Comparison of ENCODE assay signal across 9 mouse cellular contexts in genomic region chr2:163968581-163968980, GRCm38 (mm10). TPM values are rescaled to one million over a fixed set of nuclear protein-coding genes. Genes with fewer than 3 reads are reported as not detected.
DNase-seq lines count a peak whose midpoint lies in the region; ATAC-seq and TF ChIP-seq lines count a peak whose summit lies in the region.
"Had no signal": no experiment of that assay in that cellular context is flagged by ENCODE, and none has a peak within 500 bp of the region (broad histone marks: within the 10 kb centered on the region; RNA-seq: fewer than 3 reads in every experiment).

No protein-coding gene starts in this region.

- no peaks in the 10 kb centered on the region; the same call in 1 of the 2 replicates for H3K4me1 ChIP-seq in forebrain, postnatal 0 days (ENCODE audit: insufficient read depth)
- H3K4me1 ChIP-seq: limb, embryonic 15.5 days had no signal

- ATAC-seq in CD4-positive, CD25-positive, alpha-beta regulatory T cell, adult 4 months, result no peak
- ATAC-seq in forebrain, postnatal 0 days, result peak; percentile 88

- H3K4me3 ChIP-seq in forebrain, postnatal 0 days (ENCODE audit: low read depth, low read length), result no peak overlapping the region
- H3K4me3 ChIP-seq: limb, embryonic 15.5 days had no signal

- H3K9ac ChIP-seq in forebrain, postnatal 0 days, result no peak overlapping the region
- H3K9ac ChIP-seq: limb, embryonic 15.5 days had no signal

- WGBS in forebrain, postnatal 0 days, result 1% methylated on average over 5 of the region's 5 CpGs

- no peaks in the 10 kb centered on the region for H3K27me3 ChIP-seq in forebrain, postnatal 0 days (ENCODE audit: insufficient read depth, low read length)
- H3K27me3 ChIP-seq: limb, embryonic 15.5 days had no signal

- peak; percentile 97 for TF ChIP-seq CTCF in forebrain, postnatal 0 days (IDR thresholded peaks at IDR 0.05; ENCODE audit: low read depth)

- peak; percentile 72 for DNase-seq in CD4-positive, CD25-positive, alpha-beta regulatory T cell, adult 2 months (ENCODE audit: low read depth, low spot score)
- DNase-seq in ES-CJ7 (ENCODE audit: low read depth, low spot score), result peak; percentile 39
- DNase-seq in c-Kit-positive CD71-positive TER-119-positive erythroid progenitor cells, embryonic 14.5 days (ENCODE audit: low spot score), result peak; percentile 48
- DNase-seq in forebrain, postnatal 0 days, result peak; percentile 89
- DNase-seq in layer of hippocampus, adult 11-12 months (ENCODE audit: low spot score), result peak; percentile 73
- DNase-seq in lung, postnatal 36 days, result peak; percentile 71
- DNase-seq in right cerebral cortex, postnatal 14 days, result peak; percentile 67

- H3K4me2 ChIP-seq in forebrain, postnatal 0 days (ENCODE audit: low read depth), result no peak overlapping the region
- H3K4me2 ChIP-seq: limb, embryonic 15.5 days had no signal

- no peaks in the 10 kb centered on the region for H3K36me3 ChIP-seq in forebrain, postnatal 0 days (ENCODE audit: insufficient read depth)
- H3K36me3 ChIP-seq: limb, embryonic 15.5 days had no signal

- no peaks in the 10 kb centered on the region for H3K9me3 ChIP-seq in forebrain, postnatal 0 days (ENCODE audit: low read length)
- H3K9me3 ChIP-seq: limb, embryonic 15.5 days had no signal

- H3K27ac ChIP-seq in forebrain, postnatal 0 days (ENCODE audit: low read depth, low read length), result no peak overlapping the region
- H3K27ac ChIP-seq: limb, embryonic 15.5 days had no signal

RNA-seq across cellular contexts. Expression of gene Ywhab, which starts 26.2 kb away (rescaled TPM):
- polyA plus RNA-seq in CD4-positive, CD25-positive, alpha-beta regulatory T cell, adult 4 months (2017; shearing (Covaris generic)), result 10 to 100 TPM; 66.3 to 88.1 TPM
- total RNA-seq in forebrain, postnatal 0 days (2014; rRNA removed), result 161 and 171 TPM in 2 replicates
- polyA plus RNA-seq in forebrain, postnatal 0 days (2015; fragmentation: Nextera tagmentation; extraction: Ambion mirVana), result 510 and 620 TPM in 2 replicates

RNA-seq across cellular contexts. Expression of gene Rims4, which starts 50.1 kb away (rescaled TPM):
- not detected for polyA plus RNA-seq in CD4-positive, CD25-positive, alpha-beta regulatory T cell, adult 4 months (2017; shearing (Covaris generic))
- total RNA-seq in forebrain, postnatal 0 days (2014; rRNA removed), result 53.8 and 59.1 TPM in 2 replicates
- polyA plus RNA-seq in forebrain, postnatal 0 days (2015; fragmentation: Nextera tagmentation; extraction: Ambion mirVana), result 9.5 and 16.3 TPM in 2 replicates

RNA-seq across cellular contexts. Expression of gene Pabpc1l, which starts 56.7 kb away (rescaled TPM):
- polyA plus RNA-seq in CD4-positive, CD25-positive, alpha-beta regulatory T cell, adult 4 months (2017; shearing (Covaris generic)), result 1 to 10 TPM in 1 of 2 experiments, not detected in 1; 4.4 TPM
- 0.71 and 1.1 TPM in 2 replicates for total RNA-seq in forebrain, postnatal 0 days (2014; rRNA removed)
- 1.8 and 2.6 TPM in 2 replicates for polyA plus RNA-seq in forebrain, postnatal 0 days (2015; fragmentation: Nextera tagmentation; extraction: Ambion mirVana)

Comparison
In these comparisons a context has a peak if more than half of its experiments do, and no peak if none do; other contexts are left out.
1. DNase-seq: peak in every context shown above with its lines; median percentile 89 in forebrain, postnatal 0 days; 73 in layer of hippocampus, adult 11-12 months; 72 in CD4-positive, CD25-positive, alpha-beta regulatory T cell, adult 2 months; 71 in lung, postnatal 36 days; 67 in right cerebral cortex, postnatal 14 days; 48 in c-Kit-positive CD71-positive TER-119-positive erythroid progenitor cells, embryonic 14.5 days; 39 in ES-CJ7.
2. RNA of gene Rims4, which starts 50.1 kb away (polyA plus RNA-seq): 9.5 to 16.3 TPM in forebrain, postnatal 0 days; not detected in CD4-positive, CD25-positive, alpha-beta regulatory T cell, adult 4 months; every median in the first group is over 10 times any median in the second.